Mouse (Mus musculus): Measurements from ENCODE around the gene Rai2.

GRCm38 (mm10) chrX:161733581-161734309 is 16.9 kb downstream of the Rai2 start:
- TF ChIP-seq POLR2AphosphoS2 (IDR thresholded peaks at IDR 0.05; ENCODE audit: insufficient read length, low read depth) (no peak), TCF12 (IDR thresholded peaks at IDR 0.05; ENCODE audit: insufficient read depth, poor library complexity, severe bottlenecking) (no peak), POLR2A (IDR thresholded peaks at IDR 0.05; ENCODE audit: insufficient read length, low read depth) (no peak), MAX (IDR thresholded peaks at IDR 0.05; ENCODE audit: low read depth) (no peak), USF1 (IDR thresholded peaks at IDR 0.05; ENCODE audit: low read depth) (no peak), MYOD1 (IDR thresholded peaks at IDR 0.05; ENCODE audit: control insufficient read depth in 1 of 3, insufficient read length in 2 of 3, low read depth in 2 of 3) (no peak), MYOG (IDR thresholded peaks at IDR 0.05; ENCODE audit: control insufficient read depth in 1 of 3, insufficient read depth in 1 of 3, insufficient read length in 2 of 3, low read depth in 2 of 3) (no peak), E2F4 (IDR thresholded peaks at IDR 0.05; ENCODE audit: insufficient read depth) (no peak), CEBPB (IDR thresholded peaks at IDR 0.05; ENCODE audit: insufficient read depth, poor library complexity, severe bottlenecking) (no peak)

Measured in myocyte (in vitro differentiated cells).